Mouse (Mus musculus) natural killer cell, adult 2 months (primary cell): ENCODE results near the gene Mrtfb.

Source experiments
- DNase-seq, 2 experiments: peaks; one replicate each; pipeline ENCODE4 v3.0.0; 2022; ENCODE audit warnings: low spot score in 2 of 2

Mrtfb gene

GRCm38 (mm10) chr16:13255855-13256635 is at the start of gene Mrtfb:
Gene Mrtfb (plus strand): TSS chr16:13256481.
- peak; percentile 90 to 91 for DNase-seq

GRCm38 (mm10) chr16:13207649-13208048 is 48.6 kb upstream of the Mrtfb start:
- no peak for DNase-seq

GRCm38 (mm10) chr16:13208087-13208486 is 48.2 kb upstream of the Mrtfb start:
- DNase-seq: no peak

GRCm38 (mm10) chr16:13212781-13213180 is 43.5 kb upstream of the Mrtfb start:
- DNase-seq: no peak

- DNase-seq: no peak
Observed at GRCm38 (mm10) chr16:13216116-13216952, 39.9 kb upstream of the Mrtfb start.

GRCm38 (mm10) chr16:13217951-13218350 is 38.3 kb upstream of the Mrtfb start:
- DNase-seq: no peak

GRCm38 (mm10) chr16:13221475-13221874 is 34.8 kb upstream of the Mrtfb start:
- DNase-seq: no peak

GRCm38 (mm10) chr16:13232043-13232442 is 24.2 kb upstream of the Mrtfb start:
- no peak for DNase-seq

GRCm38 (mm10) chr16:13232912-13233802 is 23.1 kb upstream of the Mrtfb start:
- no peak for DNase-seq

- no peak for DNase-seq
Observed at GRCm38 (mm10) chr16:13239039-13239438, 17.2 kb upstream of the Mrtfb start.

GRCm38 (mm10) chr16:13239544-13239943 is 16.7 kb upstream of the Mrtfb start:
- DNase-seq: no peak

- no peak for DNase-seq
Observed at GRCm38 (mm10) chr16:13240326-13240725, 16.0 kb upstream of the Mrtfb start.

- DNase-seq: no peak
Observed at GRCm38 (mm10) chr16:13245658-13246057, 10.6 kb upstream of the Mrtfb start.

GRCm38 (mm10) chr16:13246855-13247254 is 9.4 kb upstream of the Mrtfb start:
- peak; percentile 25 to 44 for DNase-seq

GRCm38 (mm10) chr16:13250061-13250460 is 6.2 kb upstream of the Mrtfb start:
- no peak for DNase-seq

GRCm38 (mm10) chr16:13256667-13257527 is 616 bp downstream of the Mrtfb start:
- peak in 1 of 2 experiments; percentile 3 for DNase-seq

GRCm38 (mm10) chr16:13257528-13257835 is 1.2 kb downstream of the Mrtfb start:
- DNase-seq: no peak

GRCm38 (mm10) chr16:13259026-13259425 is 2.7 kb downstream of the Mrtfb start:
- no peak for DNase-seq

GRCm38 (mm10) chr16:13266312-13266711 is 10.0 kb downstream of the Mrtfb start:
- no peak for DNase-seq

GRCm38 (mm10) chr16:13267350-13267904 is 11.1 kb downstream of the Mrtfb start:
- DNase-seq: no peak

GRCm38 (mm10) chr16:13269426-13269825 is 13.1 kb downstream of the Mrtfb start:
- no peak for DNase-seq
